9 mouse cellular contexts compared by ENCODE assay signal in genomic region chr1:59009250-59009649, GRCm38 (mm10). TPM values are rescaled to one million over a fixed set of nuclear protein-coding genes. Genes with fewer than 3 reads are reported as not detected.
A peak's percentile ranks its signal among the peaks of the same experiment; 100 is the strongest.
DNase-seq lines count a peak whose midpoint lies in the region; ATAC-seq and TF ChIP-seq lines count a peak whose summit lies in the region.
"Had no signal": no experiment of that assay in that cellular context is flagged by ENCODE, and none has a peak within 500 bp of the region (broad histone marks: within the 10 kb centered on the region; RNA-seq: fewer than 3 reads in every experiment).

No protein-coding gene starts in this region.

- 33% methylated on average over 4 of the region's 4 CpGs for WGBS in heart, postnatal 0 days
- WGBS in thymus, adult 2 months: 44% methylated on average over 4 of the region's 4 CpGs

- no peak overlapping the region for H3K27ac ChIP-seq in heart, postnatal 0 days (ENCODE audit: low read depth)
- no peak overlapping the region for H3K27ac ChIP-seq in thymus, adult 2 months (ENCODE audit: control insufficient read depth, insufficient read depth, low read length)
- H3K27ac ChIP-seq: liver, embryonic 13.5 days had no signal

- TF ChIP-seq CTCF in heart, postnatal 0 days (IDR thresholded peaks at IDR 0.05; ENCODE audit: low read depth): peak; percentile 39
- TF ChIP-seq CTCF in thymus, adult 2 months (IDR thresholded peaks at IDR 0.05; ENCODE audit: borderline replicate concordance, control insufficient read depth, extremely low read depth, insufficient read depth, low read length, poor library complexity): no peak

- no peaks in the 10 kb centered on the region for H3K9me3 ChIP-seq in heart, postnatal 0 days (replicated peaks; ENCODE audit: control insufficient read depth, low read length)
- H3K9me3 ChIP-seq: liver, embryonic 13.5 days had no signal

- H3K4me2 ChIP-seq in heart, postnatal 0 days (ENCODE audit: low read depth, low read length): no peak overlapping the region
- H3K4me2 ChIP-seq: liver, embryonic 13.5 days had no signal

- no peak overlapping the region for H3K4me3 ChIP-seq in heart, postnatal 0 days (ENCODE audit: low read depth, low read length)
- H3K4me3 ChIP-seq in thymus, adult 2 months (ENCODE audit: control insufficient read depth, insufficient read depth, low read length): no peak overlapping the region
- H3K4me3 ChIP-seq: liver, embryonic 13.5 days had no signal

- no peaks in the 10 kb centered on the region for H3K4me1 ChIP-seq in heart, postnatal 0 days (ENCODE audit: control insufficient read depth, insufficient read depth)
- no peaks in the 10 kb centered on the region for H3K4me1 ChIP-seq in thymus, adult 2 months (replicated peaks; ENCODE audit: control insufficient read depth, insufficient read depth, low read length)
- H3K4me1 ChIP-seq: liver, embryonic 13.5 days had no signal

- no peak for ATAC-seq in heart, postnatal 0 days (ENCODE audit: insufficient read depth, low read depth)

- H3K36me3 ChIP-seq in heart, postnatal 0 days (replicated peaks; ENCODE audit: control insufficient read depth, insufficient read depth, low read length): no peaks in the 10 kb centered on the region
- H3K36me3 ChIP-seq in thymus, adult 2 months (ENCODE audit: control insufficient read depth, insufficient read depth, low read length): no peaks in the 10 kb centered on the region
- H3K36me3 ChIP-seq: liver, embryonic 13.5 days had no signal

- no peak for TF ChIP-seq EP300 in heart, postnatal 0 days (IDR thresholded peaks at IDR 0.05; ENCODE audit: low read depth)

- peak; percentile 57 for DNase-seq in heart, postnatal 0 days (ENCODE audit: low spot score)
- no peak for DNase-seq in heart, adult 8-10 months (ENCODE audit: low spot score)
- peak; percentile 4 for DNase-seq in thymus, adult 2 months
- DNase-seq in thymus, adult 18-20 months: no peak
- DNase-seq in fibroblast of lung, adult 2 months (ENCODE audit: low read depth): peak; percentile 4
- DNase-seq in thymus, postnatal 4 days: peak; percentile 37
- DNase-seq in urinary bladder, postnatal 25 days (ENCODE audit: low spot score): no peak
- no peak for DNase-seq in heart, postnatal 36 days
- DNase-seq: liver, embryonic 13.5 days had no signal

- intact Hi-C loops in heart, postnatal 36 days (cut with DNase I): loop anchor here (5.0 kb wide), 1 partner anchor 133 kb away; no protein-coding TSS in a partner anchor

- no peak overlapping the region for H3K9ac ChIP-seq in heart, postnatal 0 days (replicated peaks; ENCODE audit: low read depth, low read length)
- H3K9ac ChIP-seq: liver, embryonic 13.5 days had no signal

- TF ChIP-seq POLR2A in thymus, adult 2 months (IDR thresholded peaks at IDR 0.05; ENCODE audit: control insufficient read depth, extremely low read depth, insufficient read depth, low read length, poor library complexity): no peak

- no peaks in the 10 kb centered on the region for H3K27me3 ChIP-seq in heart, postnatal 0 days (ENCODE audit: control insufficient read depth, insufficient read depth, low read length)
- H3K27me3 ChIP-seq in thymus, adult 2 months (ENCODE audit: control insufficient read depth, insufficient read depth, low read length): no peaks in the 10 kb centered on the region
- H3K27me3 ChIP-seq: liver, embryonic 13.5 days had no signal

RNA-seq across cellular contexts. Expression of gene Stradb, which starts 35.9 kb away (rescaled TPM):
- total RNA-seq in heart, postnatal 0 days (2014; rRNA removed; ENCODE audit: low replicate concordance): 9.7 and 22.7 TPM in 2 replicates
- polyA plus RNA-seq in heart, postnatal 0 days (2015; fragmentation: Nextera tagmentation; extraction: Ambion mirVana): 25.1 and 27.4 TPM in 2 replicates
- total RNA-seq in heart, adult 8-10 months (2022): 10 to 100 TPM; 70.3 to 88.6 (median 75.8) TPM
- 15.5 and 15.6 TPM in 2 replicates for polyA plus RNA-seq in thymus, adult 2 months (2012; rRNA removed)
- total RNA-seq in heart, postnatal 36 days (2021): 10 to 100 TPM; 70.2 to 70.6 TPM

RNA-seq across cellular contexts. Expression of gene Trak2, which starts 36.0 kb away (rescaled TPM):
- 87.2 and 117 TPM in 2 replicates for total RNA-seq in heart, postnatal 0 days (2014; rRNA removed; ENCODE audit: low replicate concordance)
- polyA plus RNA-seq in heart, postnatal 0 days (2015; fragmentation: Nextera tagmentation; extraction: Ambion mirVana): 26.9 and 32.7 TPM in 2 replicates
- total RNA-seq in heart, adult 8-10 months (2022): 100 to 1,000 TPM; 204 to 258 (median 233) TPM
- 46.6 and 52.0 TPM in 2 replicates for polyA plus RNA-seq in thymus, adult 2 months (2012; rRNA removed)
- 100 to 1,000 TPM; 165 to 186 TPM for total RNA-seq in heart, postnatal 36 days (2021)

Comparison
In these comparisons a context has a peak if more than half of its experiments do, and no peak if none do; other contexts are left out.
1. DNase-seq: peak in heart, postnatal 0 days (single experiment), thymus, adult 2 months (single experiment), fibroblast of lung, adult 2 months (single experiment) and thymus, postnatal 4 days (single experiment); none in heart, adult 8-10 months (single experiment), thymus, adult 18-20 months (0 of 2), urinary bladder, postnatal 25 days (single experiment) and heart, postnatal 36 days (0 of 2).